Mouse (Mus musculus): ENCODE measurements around the gene Ppp1r17. TPM values are rescaled to one million over a fixed set of nuclear protein-coding genes. Genes with fewer than 3 reads are reported as not detected.

The Ppp1r17 gene
- polyA plus RNA-seq, 1 experiment, result not detected

DNA sequence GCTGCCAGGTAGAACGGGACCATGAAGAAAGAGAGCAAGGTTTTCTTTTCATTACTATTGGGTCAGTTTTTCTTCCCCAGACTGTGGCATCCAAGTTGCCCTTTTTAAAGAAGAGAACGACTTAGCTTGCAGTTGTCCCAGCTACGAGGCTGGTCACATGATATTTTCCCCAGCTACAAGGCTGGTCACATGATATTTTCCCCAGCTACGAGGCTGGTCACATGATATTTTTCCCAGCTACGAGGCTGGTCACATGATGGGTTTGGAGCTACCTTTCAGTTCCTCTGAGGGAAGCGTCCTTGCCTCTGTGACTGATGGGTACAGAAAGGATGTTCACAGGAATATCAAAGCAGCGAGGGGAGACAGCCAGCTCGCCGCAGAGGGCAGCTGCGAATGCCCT is 17.8 kb downstream of the Ppp1r17 start:
- Histone ChIP-seq H3K4me3 (ENCODE audit: insufficient read depth, low read length) (no peak overlapping the region), H3K27ac (ENCODE audit: insufficient read depth, low read length) (no peak overlapping the region), H3K4me1 (ENCODE audit: control insufficient read depth, insufficient read depth, low read length) (no peaks in the 10 kb centered on the region)
- TF ChIP-seq POLR2A (IDR thresholded peaks at IDR 0.05; ENCODE audit: low read depth, low read length) (no peak), CTCF (IDR thresholded peaks at IDR 0.05; ENCODE audit: borderline replicate concordance, insufficient read depth, low read length) (no peak)

DNA sequence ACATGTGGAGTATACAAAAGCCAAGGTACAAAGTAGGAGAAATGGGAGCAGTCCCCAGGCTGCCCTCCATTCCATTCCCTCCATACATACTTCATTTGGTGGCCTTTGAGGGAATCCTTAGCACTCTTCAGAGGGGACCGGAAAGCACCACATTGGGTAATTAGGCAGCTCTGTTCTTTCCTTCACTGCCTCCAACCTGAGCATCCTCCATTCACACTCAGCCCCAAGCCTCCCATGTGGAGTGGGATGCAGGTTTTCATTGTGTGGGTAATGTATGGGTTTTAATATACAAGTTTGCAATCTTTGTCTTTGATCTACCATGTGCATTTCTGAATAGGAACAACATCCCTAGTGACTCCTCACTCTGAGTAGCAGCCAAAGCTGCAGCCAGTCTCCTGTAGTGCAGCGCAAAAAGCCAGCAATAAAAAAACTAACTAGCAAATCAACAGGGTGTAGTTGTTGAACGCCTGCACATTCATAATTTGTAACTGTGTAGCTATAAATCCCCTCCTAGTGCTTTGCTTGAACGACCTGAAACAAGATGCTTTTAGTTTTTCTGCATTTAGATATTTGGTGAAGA is 22.3 kb downstream of the Ppp1r17 start:
- Histone ChIP-seq H3K27ac (ENCODE audit: insufficient read depth, low read length) (no peak overlapping the region), H3K4me3 (ENCODE audit: insufficient read depth, low read length) (no peak overlapping the region), H3K4me1 (ENCODE audit: control insufficient read depth, insufficient read depth, low read length) (no peaks in the 10 kb centered on the region)
- TF ChIP-seq POLR2A (IDR thresholded peaks at IDR 0.05; ENCODE audit: low read depth, low read length) (no peak), CTCF (IDR thresholded peaks at IDR 0.05; ENCODE audit: borderline replicate concordance, insufficient read depth, low read length) (no peak)

- no peaks in the 10 kb centered on the region for H3K4me1 ChIP-seq (ENCODE audit: control insufficient read depth, insufficient read depth, low read length)
- no peak for TF ChIP-seq CTCF (IDR thresholded peaks at IDR 0.05; ENCODE audit: borderline replicate concordance, insufficient read depth, low read length)
- TF ChIP-seq POLR2A (IDR thresholded peaks at IDR 0.05; ENCODE audit: low read depth, low read length), result no peak
- no peak overlapping the region for H3K27ac ChIP-seq (ENCODE audit: insufficient read depth, low read length)
- no peak overlapping the region for H3K4me3 ChIP-seq (ENCODE audit: insufficient read depth, low read length)
Observed at GRCm38 (mm10) chr6:56044270-56044669, 27.0 kb downstream of the Ppp1r17 start.

- no peak overlapping the region for H3K27ac ChIP-seq (ENCODE audit: insufficient read depth, low read length)
- TF ChIP-seq POLR2A (IDR thresholded peaks at IDR 0.05; ENCODE audit: low read depth, low read length), result no peak
- TF ChIP-seq CTCF (IDR thresholded peaks at IDR 0.05; ENCODE audit: borderline replicate concordance, insufficient read depth, low read length), result no peak
- H3K4me3 ChIP-seq (ENCODE audit: insufficient read depth, low read length), result no peak overlapping the region
- H3K4me1 ChIP-seq (ENCODE audit: control insufficient read depth, insufficient read depth, low read length), result no peaks in the 10 kb centered on the region
Observed at GRCm38 (mm10) chr6:56044716-56045115, 27.4 kb downstream of the Ppp1r17 start.

DNA sequence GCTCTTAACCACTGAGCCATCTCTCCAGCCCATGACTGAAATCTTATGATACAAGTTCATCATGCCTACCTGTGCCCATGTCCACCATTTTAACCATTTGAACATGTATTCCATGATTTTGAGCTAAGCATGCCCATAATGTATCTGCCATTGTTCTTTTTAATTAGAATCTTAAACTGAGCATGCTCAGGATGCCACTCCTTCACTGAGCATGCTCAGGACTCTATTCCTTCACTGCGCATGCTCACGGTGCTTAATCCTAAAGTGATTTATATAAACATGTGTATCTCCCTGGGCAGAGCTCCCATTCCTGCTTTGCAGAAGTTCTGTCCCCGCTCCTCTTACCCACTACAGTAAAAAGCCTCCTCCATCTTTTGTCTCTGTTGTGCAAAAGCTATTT is 31.3 kb downstream of the Ppp1r17 start:
- H3K27ac ChIP-seq (ENCODE audit: insufficient read depth, low read length), result no peak overlapping the region
- H3K4me3 ChIP-seq (ENCODE audit: insufficient read depth, low read length), result no peak overlapping the region
- H3K4me1 ChIP-seq (ENCODE audit: control insufficient read depth, insufficient read depth, low read length), result no peaks in the 10 kb centered on the region
- TF ChIP-seq CTCF (IDR thresholded peaks at IDR 0.05; ENCODE audit: borderline replicate concordance, insufficient read depth, low read length), result no peak
- TF ChIP-seq POLR2A (IDR thresholded peaks at IDR 0.05; ENCODE audit: low read depth, low read length), result no peak

DNA sequence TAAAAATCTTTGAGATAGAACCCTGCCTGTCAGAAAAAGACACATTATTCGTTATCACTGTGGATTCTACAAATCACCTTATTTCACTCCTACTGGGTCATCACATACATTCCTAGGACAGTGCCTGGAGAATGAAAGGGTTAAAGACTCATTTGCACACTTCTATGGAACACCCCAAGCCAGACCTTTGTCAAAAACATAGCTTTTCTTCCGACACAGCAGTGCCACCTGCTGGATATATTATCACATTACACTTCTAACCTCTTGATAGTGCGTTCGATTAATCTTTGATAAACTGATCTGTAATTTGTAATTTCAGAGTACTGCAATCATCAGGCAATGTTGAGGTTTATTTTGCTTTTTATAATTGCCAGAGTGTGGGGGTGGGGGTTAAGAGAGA is 31.8 kb downstream of the Ppp1r17 start:
- H3K4me3 ChIP-seq (ENCODE audit: insufficient read depth, low read length), result no peak overlapping the region
- H3K27ac ChIP-seq (ENCODE audit: insufficient read depth, low read length), result no peak overlapping the region
- no peaks in the 10 kb centered on the region for H3K4me1 ChIP-seq (ENCODE audit: control insufficient read depth, insufficient read depth, low read length)
- TF ChIP-seq POLR2A (IDR thresholded peaks at IDR 0.05; ENCODE audit: low read depth, low read length), result no peak
- TF ChIP-seq CTCF (IDR thresholded peaks at IDR 0.05; ENCODE audit: borderline replicate concordance, insufficient read depth, low read length), result no peak

GRCm38 (mm10) chr6:56063736-56064135 is 46.4 kb downstream of the Ppp1r17 start:
- no peak for TF ChIP-seq POLR2A (IDR thresholded peaks at IDR 0.05; ENCODE audit: low read depth, low read length)
- TF ChIP-seq CTCF (IDR thresholded peaks at IDR 0.05; ENCODE audit: borderline replicate concordance, insufficient read depth, low read length), result no peak

GRCm38 (mm10) chr6:56066632-56067282 is 49.5 kb downstream of the Ppp1r17 start:
- H3K4me3 ChIP-seq (ENCODE audit: insufficient read depth, low read length), result no peak overlapping the region
- peaks cover 2% of the 10 kb centered on the region; the same call in 1 of the 2 replicates for H3K4me1 ChIP-seq (ENCODE audit: control insufficient read depth, insufficient read depth, low read length)
- no peak for TF ChIP-seq POLR2A (IDR thresholded peaks at IDR 0.05; ENCODE audit: low read depth, low read length)
- no peak for TF ChIP-seq CTCF (IDR thresholded peaks at IDR 0.05; ENCODE audit: borderline replicate concordance, insufficient read depth, low read length)
- H3K27ac ChIP-seq (ENCODE audit: insufficient read depth, low read length), result no peak overlapping the region

More at GRCm38 (mm10) chr6:56063736-56064135, 46.4 kb downstream of the Ppp1r17 start:
- Histone ChIP-seq H3K27ac (ENCODE audit: insufficient read depth, low read length) (no peak overlapping the region), H3K4me1 (ENCODE audit: control insufficient read depth, insufficient read depth, low read length) (peaks cover 2% of the 10 kb centered on the region; the same call in 1 of the 2 replicates), H3K4me3 (ENCODE audit: insufficient read depth, low read length) (no peak overlapping the region)

DNA sequence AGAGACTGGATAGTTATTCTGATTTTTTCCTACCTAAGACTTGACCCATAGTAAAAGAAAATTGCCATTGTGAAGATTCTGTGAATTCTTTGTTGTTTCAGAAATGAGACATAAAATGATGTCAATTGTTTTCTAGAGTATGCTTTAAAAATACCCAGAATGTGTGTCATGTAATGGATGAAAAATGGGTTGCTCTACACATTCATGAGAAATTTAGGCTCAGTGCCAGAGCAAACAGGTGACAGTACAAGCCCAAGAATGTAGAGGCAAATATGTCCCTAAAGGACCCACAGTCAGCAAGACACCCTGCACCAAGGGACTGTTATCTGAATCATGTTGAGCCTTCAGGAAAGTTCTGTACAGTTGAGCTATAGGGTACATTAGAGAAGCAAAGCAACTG is 51.2 kb downstream of the Ppp1r17 start:
- Histone ChIP-seq H3K4me3 (ENCODE audit: insufficient read depth, low read length) (no peak overlapping the region), H3K4me1 (ENCODE audit: control insufficient read depth, insufficient read depth, low read length) (peaks cover 2% of the 10 kb centered on the region; the same call in 1 of the 2 replicates)
- TF ChIP-seq CTCF (IDR thresholded peaks at IDR 0.05; ENCODE audit: borderline replicate concordance, insufficient read depth, low read length) (no peak), POLR2A (IDR thresholded peaks at IDR 0.05; ENCODE audit: low read depth, low read length) (no peak)

GRCm38 (mm10) chr6:56076378-56076805 is 59.1 kb downstream of the Ppp1r17 start:
- Histone ChIP-seq H3K4me3 (ENCODE audit: insufficient read depth, low read length) (no peak overlapping the region), H3K4me1 (ENCODE audit: control insufficient read depth, insufficient read depth, low read length) (no peaks in the 10 kb centered on the region), H3K27ac (ENCODE audit: insufficient read depth, low read length) (no peak overlapping the region)
- TF ChIP-seq CTCF (IDR thresholded peaks at IDR 0.05; ENCODE audit: borderline replicate concordance, insufficient read depth, low read length), result no peak
- no peak for TF ChIP-seq POLR2A (IDR thresholded peaks at IDR 0.05; ENCODE audit: low read depth, low read length)

More for the DNA sequence above, 51.2 kb downstream of the Ppp1r17 start:
- no peak overlapping the region for H3K27ac ChIP-seq (ENCODE audit: insufficient read depth, low read length)

Other genes starting within 250 kb of the Ppp1r17 start
- not detected in 2 replicates for gene Itprid1, start 180.6 kb upstream of the Ppp1r17 start, polyA plus RNA-seq (2011; ENCODE audit: insufficient read length, low read depth, missing spikeins)

All from embryonic fibroblast, embryonic 13.5 days (primary cell).